Mouse (Mus musculus): ENCODE results near the gene Ddx25. TPM values are rescaled to one million over a fixed set of nuclear protein-coding genes. Genes with fewer than 3 reads are reported as not detected.
A peak's percentile ranks its signal among the peaks of the same experiment; 100 is the strongest.

Gene Ddx25
- total RNA-seq, 2 experiments from 2014 or later, result not detected

DNA sequence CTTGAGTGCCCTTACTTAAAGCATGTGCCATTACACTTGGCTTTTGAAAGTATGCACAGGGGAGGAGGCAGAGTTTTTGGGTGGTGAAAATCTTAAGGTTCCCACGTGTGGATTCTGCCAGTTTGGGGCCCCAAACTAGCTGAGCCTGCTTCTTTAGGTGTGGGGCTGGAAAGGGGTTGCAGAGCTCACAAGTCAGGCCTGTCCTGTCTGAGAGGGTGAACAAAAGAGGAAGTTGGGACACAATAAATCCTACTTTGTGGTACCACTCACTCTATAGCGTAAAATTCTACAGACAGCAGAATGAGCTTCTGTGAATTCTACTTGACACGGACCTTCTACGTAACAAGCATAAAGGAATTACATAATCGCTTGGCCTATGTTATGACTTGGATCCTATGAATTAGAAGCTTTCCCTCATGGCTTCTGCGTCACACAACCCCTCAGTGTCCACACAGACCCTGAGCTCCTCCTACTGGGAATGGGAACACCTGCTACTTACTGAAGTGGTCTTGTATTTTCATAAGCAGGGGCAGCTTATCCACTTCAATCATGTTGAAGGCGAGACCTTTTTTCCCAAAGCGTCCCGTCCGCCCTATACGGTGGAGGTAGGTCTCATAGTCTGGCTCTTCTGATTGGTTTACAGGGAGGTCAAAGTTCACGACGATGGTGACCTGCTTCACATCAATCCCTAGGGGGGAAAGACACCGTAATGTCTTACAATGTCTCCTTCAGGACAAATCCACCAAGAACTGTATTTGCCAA is 15.0 kb downstream of the Ddx25 start:
- no peak for ATAC-seq (replicated peaks; ENCODE audit: low FRiP score, low TSS enrichment, poor library complexity, severe bottlenecking)

DNA sequence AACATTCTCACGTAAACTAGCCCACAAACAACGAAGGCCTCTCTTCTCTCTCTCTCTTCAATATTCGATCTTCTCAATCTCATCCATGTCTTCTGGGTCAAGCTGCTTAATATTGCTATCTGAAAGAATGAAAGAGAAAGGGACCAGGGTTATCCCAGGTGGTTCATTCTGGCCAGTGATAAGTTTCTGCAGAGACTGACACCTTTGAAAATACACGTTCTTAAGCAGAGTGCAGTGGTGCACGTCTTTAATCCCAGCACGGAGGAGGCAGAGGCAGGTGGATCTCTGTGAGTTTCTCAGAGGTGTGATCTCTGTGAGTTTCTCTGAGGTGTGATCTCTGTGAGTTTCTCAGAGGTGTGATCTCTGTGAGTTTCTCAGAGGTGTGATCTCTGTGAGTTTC is 16.4 kb downstream of the Ddx25 start:
- ATAC-seq (replicated peaks; ENCODE audit: low FRiP score, low TSS enrichment, poor library complexity, severe bottlenecking), result no peak

DNA sequence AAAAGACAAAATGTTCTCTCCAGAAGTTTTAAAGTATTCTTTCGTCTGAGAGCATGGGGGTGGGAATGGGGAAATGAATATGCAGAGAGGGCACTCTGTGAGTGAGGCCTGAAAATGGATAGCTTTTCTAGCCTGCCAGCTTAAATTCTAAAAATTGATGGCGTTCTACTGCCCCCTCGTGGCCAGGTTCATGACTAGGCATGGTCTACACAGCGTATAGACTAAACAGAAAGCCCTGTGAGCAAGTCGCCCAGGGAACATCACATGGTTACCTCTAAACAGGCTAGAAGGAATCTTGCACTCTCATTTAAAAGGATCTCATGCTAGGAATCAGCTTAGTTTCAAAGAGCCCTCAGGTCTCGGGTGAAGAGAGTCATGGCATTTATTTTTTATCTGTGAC is 16.8 kb downstream of the Ddx25 start:
- peak; percentile 83 for ATAC-seq (replicated peaks; ENCODE audit: low FRiP score, low TSS enrichment, poor library complexity, severe bottlenecking)

GRCm38 (mm10) chr9:35541024-35541423 is 17.3 kb downstream of the Ddx25 start:
- no peak for ATAC-seq (replicated peaks; ENCODE audit: low FRiP score, low TSS enrichment, poor library complexity, severe bottlenecking)

- no peak for ATAC-seq (replicated peaks; ENCODE audit: low FRiP score, low TSS enrichment, poor library complexity, severe bottlenecking)
Observed at GRCm38 (mm10) chr9:35539001-35539750, 19.2 kb downstream of the Ddx25 start.

DNA sequence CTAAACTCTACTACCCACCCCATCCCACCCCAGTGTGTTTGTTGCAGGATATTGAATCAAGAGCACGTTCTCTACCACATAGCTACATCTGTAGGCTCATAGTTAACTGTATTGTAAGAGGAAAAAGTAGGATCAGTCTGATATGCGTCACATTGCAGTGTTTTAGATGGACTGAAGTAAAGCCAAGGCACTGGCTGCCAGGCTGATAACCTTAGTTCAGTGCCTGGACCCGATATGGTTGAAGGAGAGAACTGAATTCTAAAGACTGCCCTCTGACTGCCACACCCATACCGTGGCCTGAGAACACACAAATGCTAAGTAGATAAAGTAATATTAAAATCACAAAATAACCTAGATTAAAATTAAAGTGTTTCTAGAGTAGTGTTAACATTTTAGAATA is 22.5 kb downstream of the Ddx25 start:
- peak; percentile 68 for ATAC-seq (replicated peaks; ENCODE audit: low FRiP score, low TSS enrichment, poor library complexity, severe bottlenecking)

- peak; percentile 89 for ATAC-seq (replicated peaks; ENCODE audit: low FRiP score, low TSS enrichment, poor library complexity, severe bottlenecking)
Observed at GRCm38 (mm10) chr9:35535110-35535509, 23.2 kb downstream of the Ddx25 start.

GRCm38 (mm10) chr9:35533266-35533665 is 25.1 kb downstream of the Ddx25 start:
- ATAC-seq (replicated peaks; ENCODE audit: low FRiP score, low TSS enrichment, poor library complexity, severe bottlenecking), result no peak

DNA sequence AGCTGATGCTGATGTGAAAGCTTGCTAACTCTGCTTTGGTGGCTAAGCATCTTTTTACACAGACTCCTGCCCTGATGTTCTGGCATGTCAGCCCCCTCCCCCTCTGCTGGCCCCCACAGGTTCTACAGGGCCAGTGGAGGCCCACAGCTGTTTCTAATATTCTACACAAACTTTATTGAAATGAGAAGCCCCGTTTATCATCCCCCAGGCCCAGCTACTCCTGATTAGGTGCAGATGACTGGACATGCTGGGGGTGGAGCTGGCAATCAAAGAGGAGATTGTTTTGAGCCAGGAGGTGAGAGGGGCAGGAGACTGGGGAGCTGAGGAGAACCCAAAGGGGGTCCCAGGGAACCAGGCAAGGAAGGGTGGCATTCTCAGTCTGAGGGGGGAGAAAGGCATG is 28.5 kb downstream of the Ddx25 start:
- no peak for ATAC-seq (replicated peaks; ENCODE audit: low FRiP score, low TSS enrichment, poor library complexity, severe bottlenecking)

GRCm38 (mm10) chr9:35529141-35529540 is 29.2 kb downstream of the Ddx25 start:
- no peak for ATAC-seq (replicated peaks; ENCODE audit: low FRiP score, low TSS enrichment, poor library complexity, severe bottlenecking)

DNA sequence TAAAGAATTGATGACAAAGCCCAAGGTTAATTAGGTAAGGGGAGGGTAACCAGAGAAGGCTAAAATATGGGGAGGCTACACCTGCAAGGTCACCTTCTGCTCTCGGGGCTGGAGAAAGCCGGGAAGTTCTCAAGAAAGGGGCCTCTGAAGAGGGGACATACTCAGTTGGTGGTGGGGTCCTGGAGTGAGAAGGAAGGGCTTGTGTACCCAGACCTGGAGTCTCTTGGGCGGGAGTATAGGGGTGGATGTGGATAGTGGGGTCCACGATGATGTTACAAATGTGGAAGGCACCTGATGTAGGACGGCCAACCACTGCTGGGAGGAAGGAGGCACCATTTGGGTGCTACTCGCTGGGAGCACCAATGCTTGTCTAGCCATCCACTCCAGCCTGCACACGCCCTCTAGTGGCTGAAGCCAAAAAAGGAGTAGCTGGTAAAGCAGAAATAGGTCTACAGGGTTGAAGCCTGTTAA is 34.4 kb downstream of the Ddx25 start:
- ATAC-seq (replicated peaks; ENCODE audit: low FRiP score, low TSS enrichment, poor library complexity, severe bottlenecking), result peak; percentile 85

GRCm38 (mm10) chr9:35523541-35523940 is 34.8 kb downstream of the Ddx25 start:
- no peak for ATAC-seq (replicated peaks; ENCODE audit: low FRiP score, low TSS enrichment, poor library complexity, severe bottlenecking)

DNA sequence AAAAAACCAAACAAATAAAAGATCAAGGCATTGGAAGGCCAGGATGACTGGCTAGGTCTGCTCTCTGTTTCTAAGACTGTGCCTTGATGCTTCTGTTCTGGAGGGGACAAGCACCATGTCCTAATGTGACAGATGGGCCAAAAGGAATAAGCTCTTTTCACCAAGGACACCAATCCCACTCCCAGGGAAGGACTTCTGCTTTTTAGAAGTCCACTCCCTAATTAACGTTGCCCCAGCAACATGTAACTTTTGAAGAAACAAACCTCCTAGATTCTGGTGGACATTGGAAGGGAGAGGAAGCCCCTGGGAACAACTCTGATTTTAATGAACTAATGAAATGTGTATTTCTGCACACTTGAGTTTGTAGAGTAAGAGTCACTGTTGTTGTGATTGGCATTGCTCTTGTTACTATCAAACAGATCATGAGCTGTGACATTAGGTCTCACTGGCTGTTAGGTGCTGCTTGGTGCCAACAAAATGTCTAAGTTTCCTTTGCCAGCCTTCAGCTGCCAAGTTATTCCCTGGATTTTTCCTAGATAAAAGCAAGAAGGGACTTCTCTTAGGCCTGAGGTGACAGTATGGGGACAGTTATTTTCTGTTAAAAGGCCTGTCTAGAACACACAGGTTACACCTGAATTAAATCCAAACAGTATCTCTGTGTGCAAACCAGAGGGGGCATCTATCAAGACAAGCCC is 35.4 kb downstream of the Ddx25 start:
- no peak for ATAC-seq (replicated peaks; ENCODE audit: low FRiP score, low TSS enrichment, poor library complexity, severe bottlenecking)

DNA sequence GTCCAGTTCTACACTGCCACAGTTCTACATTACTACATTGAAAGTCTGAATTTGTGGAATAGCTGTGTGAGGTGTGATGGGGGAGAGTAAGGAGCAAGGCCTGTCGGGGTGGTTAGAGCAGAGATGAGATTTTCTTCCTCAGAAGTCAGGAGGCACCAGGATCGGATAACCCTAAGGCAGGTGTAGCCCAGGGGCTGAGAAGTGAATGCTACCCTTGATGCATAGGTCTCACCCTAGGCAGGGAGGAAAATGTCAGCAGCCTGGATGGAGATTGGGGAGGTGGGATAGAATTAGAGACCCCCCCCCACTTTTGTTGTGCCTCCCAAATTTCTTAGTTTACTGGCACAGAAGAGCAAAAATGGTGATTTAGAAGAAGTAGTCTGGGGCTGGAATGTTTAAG is 36.1 kb downstream of the Ddx25 start:
- ATAC-seq (replicated peaks; ENCODE audit: low FRiP score, low TSS enrichment, poor library complexity, severe bottlenecking), result no peak

GRCm38 (mm10) chr9:35520631-35521348 is 37.5 kb downstream of the Ddx25 start:
- no peak for ATAC-seq (replicated peaks; ENCODE audit: low FRiP score, low TSS enrichment, poor library complexity, severe bottlenecking)

DNA sequence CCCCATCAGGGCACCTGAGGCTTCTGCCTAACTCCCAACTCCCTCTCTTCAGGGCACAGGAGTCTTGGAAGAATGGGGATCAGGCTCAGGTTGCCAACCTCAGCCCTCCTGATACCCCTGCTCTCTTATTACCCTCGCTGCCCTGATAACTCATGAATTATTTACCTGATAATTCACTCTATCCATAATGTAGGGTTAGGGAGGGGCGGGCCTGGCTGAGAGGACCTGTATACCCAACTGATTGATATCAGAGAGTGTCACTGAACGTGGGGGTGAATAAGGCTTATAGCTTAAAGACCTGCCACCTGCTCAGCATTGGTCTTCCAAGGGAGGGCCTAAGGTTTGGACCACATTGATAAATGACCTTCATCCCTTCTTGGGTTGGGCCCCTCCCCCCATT is 40.2 kb downstream of the Ddx25 start, which contains the start of gene Gm1113:
Gene Gm1113 (minus strand): TSS at position 101 of the 400 bp plus-strand sequence.
- ATAC-seq (replicated peaks; ENCODE audit: low FRiP score, low TSS enrichment, poor library complexity, severe bottlenecking), result no peak

DNA sequence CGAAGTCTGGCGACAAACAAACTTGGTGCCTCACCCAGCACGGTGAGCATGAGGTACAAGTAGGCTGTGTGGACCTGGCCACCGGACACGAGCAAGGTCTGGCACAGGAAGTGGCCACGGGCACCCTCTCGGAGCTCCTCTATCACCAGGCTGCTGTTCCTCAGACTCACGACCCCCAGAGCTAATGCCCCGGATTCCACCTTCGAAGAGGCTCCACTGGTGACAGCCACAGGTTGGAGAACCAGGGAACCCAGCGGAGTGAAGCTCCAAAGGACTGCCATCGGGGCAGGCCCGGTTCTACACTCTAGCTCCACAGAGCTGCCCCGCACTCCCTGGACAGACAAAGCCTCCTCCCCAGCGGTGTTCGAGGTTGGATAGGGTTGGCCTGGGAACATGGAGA is 41.6 kb downstream of the Ddx25 start:
- no peak for ATAC-seq (replicated peaks; ENCODE audit: low FRiP score, low TSS enrichment, poor library complexity, severe bottlenecking)

DNA sequence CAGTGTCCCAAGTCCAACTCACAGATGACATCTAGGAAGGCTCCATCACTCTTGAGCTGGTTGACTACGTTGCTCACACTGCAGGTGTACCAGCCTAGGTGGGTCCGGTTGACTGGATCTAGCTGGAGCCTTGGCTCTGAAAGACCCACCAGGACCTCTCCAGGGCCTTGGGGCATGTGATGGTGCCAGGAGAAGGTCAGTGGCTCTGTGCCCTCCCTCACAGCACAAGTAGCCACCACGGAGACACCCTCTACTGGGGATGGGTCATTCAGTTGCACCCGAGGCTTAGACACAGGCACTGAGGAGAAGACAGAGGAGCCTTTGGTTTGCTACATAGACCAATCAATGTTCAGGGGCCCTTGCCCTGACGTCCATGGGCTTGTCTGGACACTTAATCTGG is 42.1 kb downstream of the Ddx25 start:
- no peak for ATAC-seq (replicated peaks; ENCODE audit: low FRiP score, low TSS enrichment, poor library complexity, severe bottlenecking)

DNA sequence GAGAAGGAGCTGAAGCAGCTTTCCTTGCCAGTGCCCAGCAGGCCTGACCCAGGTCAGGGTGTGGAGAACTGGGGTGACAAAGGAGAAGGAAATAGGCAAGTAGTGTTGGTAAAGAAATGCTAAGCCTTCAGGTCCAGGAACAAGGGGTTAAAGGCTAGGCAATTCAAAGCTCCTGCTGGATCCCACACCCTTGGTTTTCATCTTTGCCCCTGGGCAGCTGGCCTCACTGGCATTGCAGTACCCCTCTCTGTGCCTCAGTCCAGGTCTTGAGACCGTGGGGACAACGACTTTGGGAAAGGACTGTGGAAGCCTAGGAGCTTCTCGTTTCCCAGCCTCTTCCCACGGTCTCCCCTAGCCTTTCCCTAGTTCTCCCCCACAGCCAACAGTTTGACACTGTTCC is 44.4 kb downstream of the Ddx25 start:
- ATAC-seq (replicated peaks; ENCODE audit: low FRiP score, low TSS enrichment, poor library complexity, severe bottlenecking), result no peak

DNA sequence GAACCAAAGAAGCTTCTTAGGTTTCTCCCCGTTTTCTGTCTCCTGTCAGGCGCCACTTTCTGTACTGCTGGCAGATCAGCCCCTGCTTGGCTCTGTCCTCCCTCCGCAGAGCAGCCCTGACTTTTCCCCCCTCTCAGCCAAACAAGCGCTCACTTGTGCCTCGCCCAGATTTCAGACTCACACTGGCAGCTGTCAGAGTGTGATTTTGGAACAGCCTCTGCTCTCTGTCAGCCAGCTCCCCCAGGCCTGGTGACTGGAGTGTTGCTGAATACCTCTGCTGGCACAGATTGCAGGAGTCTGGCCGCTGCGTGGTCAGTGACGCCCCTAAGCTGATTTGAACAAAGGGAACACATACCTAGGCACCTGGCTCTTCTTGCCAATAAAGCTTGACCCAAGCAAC is 50.1 kb downstream of the Ddx25 start:
- ATAC-seq (replicated peaks; ENCODE audit: low FRiP score, low TSS enrichment, poor library complexity, severe bottlenecking), result no peak
